Mouse (Mus musculus) testis, adult 2 months (tissue): ENCODE data around the gene Slc15a1.

ENCODE experiments used
- CTCF ChIP-seq: fragments of 200-500 bp; IDR thresholded peaks from 2 replicates; pipeline ENCODE4 v1.5.1; 2012; ENCODE audit warnings: low read depth, mild to moderate bottlenecking, inconsistent platforms, low read length, moderate library complexity; ENCODE audit not compliant: control insufficient read depth, insufficient read depth, insufficient replicate concordance
- POLR2A ChIP-seq: fragments of 200-500 bp; IDR thresholded peaks from 2 replicates; pipeline ENCODE4 v1.6.1; 2012; ENCODE audit warnings: low read depth, mild to moderate bottlenecking, inconsistent platforms, low read length, moderate library complexity; ENCODE audit not compliant: control insufficient read depth

DNA sequence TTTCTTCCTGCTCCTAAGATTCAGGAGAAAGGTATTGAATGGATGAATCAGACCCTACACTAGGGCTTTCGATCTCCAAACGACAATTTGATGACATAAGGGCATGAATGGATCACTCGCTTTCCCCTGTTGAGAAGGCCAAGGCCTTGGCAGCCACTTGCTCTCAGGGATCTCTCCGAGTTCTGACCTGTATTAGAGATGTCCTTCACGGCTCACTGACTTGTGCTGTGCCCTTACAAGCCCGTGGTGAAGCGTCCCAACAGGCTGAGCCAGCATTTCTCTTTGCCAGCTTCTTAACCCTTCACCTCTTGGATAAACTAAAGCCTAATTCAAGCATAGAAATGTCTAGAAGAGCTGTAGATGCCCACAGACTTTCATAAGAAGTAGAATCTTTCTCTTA lies 22.9 kb downstream of the Slc15a1 start:
- TF ChIP-seq CTCF (no peak), POLR2A (no peak)
